Mouse (Mus musculus): Measurements from ENCODE around the gene Slc1a7. TPM values are rescaled to one million over a fixed set of nuclear protein-coding genes. Genes with fewer than 3 reads are reported as not detected.

Gene Slc1a7
- total and polyA plus RNA-seq, 3 experiments = 0.21 to 1.9 (median 0.32) TPM

GRCm38 (mm10) chr4:108051687-108052274 is 83.6 kb downstream of the Slc1a7 start:
- no peak overlapping the region for H3K4me3 ChIP-seq
- no peaks in the 10 kb centered on the region for H3K27me3 ChIP-seq (ENCODE audit: control insufficient read depth, insufficient read depth, low read length)
- no peaks in the 10 kb centered on the region; the same call in 1 of the 2 replicates for H3K4me1 ChIP-seq (ENCODE audit: control insufficient read depth, insufficient read depth, low read length)
- H3K27ac ChIP-seq = no peak overlapping the region; the same call in 1 of the 2 replicates
- peaks cover 3% of the 10 kb centered on the region for H3K36me3 ChIP-seq (ENCODE audit: control insufficient read depth, insufficient read depth, low read length)
- intact Hi-C loops (cut with DNase I) = no loop called here
- no peaks in the 10 kb centered on the region for H3K79me2 ChIP-seq (replicated peaks; ENCODE audit: control insufficient read depth, insufficient read depth, low read length)
- no peak for TF ChIP-seq CTCF (IDR thresholded peaks at IDR 0.05)
- TF ChIP-seq EP300 (IDR thresholded peaks at IDR 0.05; ENCODE audit: insufficient read depth, low read depth, low read length) = peak; percentile 70
- TF ChIP-seq POLR2A (IDR thresholded peaks at IDR 0.05; ENCODE audit: insufficient read depth, low read depth, low read length) = no peak
- WGBS = 57% methylated on average over 10 of the region's 10 CpGs
- DNase-seq = peak; percentile 31 to 70
- no peak overlapping the region for H3K9ac ChIP-seq (ENCODE audit: low read depth, low read length)

GRCm38 (mm10) chr4:108052673-108053072 is 84.5 kb downstream of the Slc1a7 start:
- H3K79me2 ChIP-seq (replicated peaks; ENCODE audit: control insufficient read depth, insufficient read depth, low read length) = no peaks in the 10 kb centered on the region
- TF ChIP-seq POLR2A (IDR thresholded peaks at IDR 0.05; ENCODE audit: insufficient read depth, low read depth, low read length) (no peak), CTCF (IDR thresholded peaks at IDR 0.05) (no peak), EP300 (IDR thresholded peaks at IDR 0.05; ENCODE audit: insufficient read depth, low read depth, low read length) (no peak)
- DNase-seq = no peak
- 77% methylated on average over 8 of the region's 8 CpGs for WGBS
- H3K27me3 ChIP-seq (ENCODE audit: control insufficient read depth, insufficient read depth, low read length) = no peaks in the 10 kb centered on the region
- peaks cover 3% of the 10 kb centered on the region for H3K36me3 ChIP-seq (ENCODE audit: control insufficient read depth, insufficient read depth, low read length)
- H3K9ac ChIP-seq (ENCODE audit: low read depth, low read length) = no peak overlapping the region
- intact Hi-C loops (cut with DNase I) = no loop called here
- H3K27ac ChIP-seq = no peak overlapping the region
- H3K4me1 ChIP-seq (ENCODE audit: control insufficient read depth, insufficient read depth, low read length) = no peaks in the 10 kb centered on the region; the same call in 1 of the 2 replicates
- no peak overlapping the region for H3K4me3 ChIP-seq

GRCm38 (mm10) chr4:108055873-108056272 is 87.7 kb downstream of the Slc1a7 start:
- Histone ChIP-seq H3K9ac (ENCODE audit: low read depth, low read length) (no peak overlapping the region), H3K27me3 (ENCODE audit: control insufficient read depth, insufficient read depth, low read length) (no peaks in the 10 kb centered on the region), H3K36me3 (ENCODE audit: control insufficient read depth, insufficient read depth, low read length) (peaks cover 12% of the 10 kb centered on the region), H3K4me3 (no peak overlapping the region), H3K4me1 (ENCODE audit: control insufficient read depth, insufficient read depth, low read length) (peaks cover 4% of the 10 kb centered on the region), H3K79me2 (replicated peaks; ENCODE audit: control insufficient read depth, insufficient read depth, low read length) (no peaks in the 10 kb centered on the region), H3K27ac (no peak overlapping the region)
- intact Hi-C loops (cut with DNase I) = no loop called here
- no peak for TF ChIP-seq POLR2A (IDR thresholded peaks at IDR 0.05; ENCODE audit: insufficient read depth, low read depth, low read length)
- TF ChIP-seq EP300 (IDR thresholded peaks at IDR 0.05; ENCODE audit: insufficient read depth, low read depth, low read length) = no peak
- TF ChIP-seq CTCF (IDR thresholded peaks at IDR 0.05) = no peak
- DNase-seq = no peak
- 92% methylated on average over 10 of the region's 10 CpGs for WGBS

GRCm38 (mm10) chr4:108057247-108057646 is 89.1 kb downstream of the Slc1a7 start:
- Histone ChIP-seq H3K27ac (no peak overlapping the region), H3K4me3 (no peak overlapping the region), H3K4me1 (ENCODE audit: control insufficient read depth, insufficient read depth, low read length) (peaks cover 4% of the 10 kb centered on the region; the same call in 1 of the 2 replicates), H3K27me3 (ENCODE audit: control insufficient read depth, insufficient read depth, low read length) (no peaks in the 10 kb centered on the region), H3K9ac (ENCODE audit: low read depth, low read length) (no peak overlapping the region), H3K36me3 (ENCODE audit: control insufficient read depth, insufficient read depth, low read length) (peaks cover 14% of the 10 kb centered on the region), H3K79me2 (replicated peaks; ENCODE audit: control insufficient read depth, insufficient read depth, low read length) (no peaks in the 10 kb centered on the region)
- 94% methylated on average over 2 of the region's 2 CpGs for WGBS
- intact Hi-C loops (cut with DNase I) = no loop called here
- TF ChIP-seq CTCF (IDR thresholded peaks at IDR 0.05) (no peak), EP300 (IDR thresholded peaks at IDR 0.05; ENCODE audit: insufficient read depth, low read depth, low read length) (no peak), POLR2A (IDR thresholded peaks at IDR 0.05; ENCODE audit: insufficient read depth, low read depth, low read length) (no peak)
- no peak for DNase-seq

- no peak overlapping the region for H3K4me3 ChIP-seq
- no peaks in the 10 kb centered on the region for H3K79me2 ChIP-seq (replicated peaks; ENCODE audit: control insufficient read depth, insufficient read depth, low read length)
- DNase-seq = peak in 1 of 2 experiments; percentile 53
- H3K27ac ChIP-seq = no peak overlapping the region
- H3K36me3 ChIP-seq (ENCODE audit: control insufficient read depth, insufficient read depth, low read length) = peaks cover 15% of the 10 kb centered on the region
- intact Hi-C loops (cut with DNase I) = no loop called here
- H3K9ac ChIP-seq (ENCODE audit: low read depth, low read length) = no peak overlapping the region
- H3K27me3 ChIP-seq (ENCODE audit: control insufficient read depth, insufficient read depth, low read length) = no peaks in the 10 kb centered on the region
- H3K4me1 ChIP-seq (ENCODE audit: control insufficient read depth, insufficient read depth, low read length) = peaks cover 4% of the 10 kb centered on the region; the same call in 1 of the 2 replicates
- WGBS = 13% methylated on average over 10 of the region's 10 CpGs
- TF ChIP-seq CTCF (IDR thresholded peaks at IDR 0.05) = no peak
- 0 out of 2 replicates have a peak, but pooled peaks have one; percentile 41 for TF ChIP-seq EP300 (IDR thresholded peaks at IDR 0.05; ENCODE audit: insufficient read depth, low read depth, low read length)
- 0 out of 2 replicates have a peak, but pooled peaks have one; percentile 12 for TF ChIP-seq POLR2A (IDR thresholded peaks at IDR 0.05; ENCODE audit: insufficient read depth, low read depth, low read length)
Observed at GRCm38 (mm10) chr4:108058166-108058565, 90.0 kb downstream of the Slc1a7 start.
